Mouse (Mus musculus) MEL (cell line): ENCODE measurements around the gene Csmd2.

ENCODE experiments used
- CTCF ChIP-seq, 3 experiments: IDR thresholded peaks in 2 of 3; conservative IDR thresholded peaks in 1 of 3; 2 replicates each; pipeline ENCODE4 v1.5.1; 2011 to 2012; ENCODE audit warnings: low read length in 3 of 3, low read depth in 2 of 3, mild to moderate bottlenecking in 2 of 3, improper control_type of control experiment in 1 of 3, inconsistent platforms in 1 of 3, mixed read lengths in 1 of 3, moderate library complexity in 1 of 3; ENCODE audit not compliant: control insufficient read depth in 1 of 3, insufficient read depth in 1 of 3, poor library complexity in 1 of 3, severe bottlenecking in 1 of 3
- ELF1 ChIP-seq: IDR thresholded peaks from 2 replicates; pipeline ENCODE4 v1.6.1; 2014; ENCODE audit warnings: low read depth, mild to moderate bottlenecking, inconsistent platforms, low read length, improper control_type of control experiment, moderate library complexity
- MYB ChIP-seq: IDR thresholded peaks from 2 replicates; pipeline ENCODE4 v1.6.1; 2011; ENCODE audit warnings: mild to moderate bottlenecking, low read depth, low read length, improper control_type of control experiment
- POLR2A ChIP-seq, 2 experiments: IDR thresholded peaks; 2 replicates each; pipeline ENCODE4 v1.6.1; 2011 to 2012; ENCODE audit warnings: low read length in 2 of 2, mild to moderate bottlenecking in 2 of 2, control low read depth in 1 of 2, improper control_type of control experiment in 1 of 2, low read depth in 1 of 2, moderate library complexity in 1 of 2; ENCODE audit not compliant: control insufficient read depth in 1 of 2, insufficient read depth in 1 of 2, poor library complexity in 1 of 2
- ZNF384 ChIP-seq: IDR thresholded peaks from 2 replicates; pipeline ENCODE4 v1.6.1; 2012; ENCODE audit warnings: low read depth, mild to moderate bottlenecking, inconsistent platforms, low read length, improper control_type of control experiment

DNA sequence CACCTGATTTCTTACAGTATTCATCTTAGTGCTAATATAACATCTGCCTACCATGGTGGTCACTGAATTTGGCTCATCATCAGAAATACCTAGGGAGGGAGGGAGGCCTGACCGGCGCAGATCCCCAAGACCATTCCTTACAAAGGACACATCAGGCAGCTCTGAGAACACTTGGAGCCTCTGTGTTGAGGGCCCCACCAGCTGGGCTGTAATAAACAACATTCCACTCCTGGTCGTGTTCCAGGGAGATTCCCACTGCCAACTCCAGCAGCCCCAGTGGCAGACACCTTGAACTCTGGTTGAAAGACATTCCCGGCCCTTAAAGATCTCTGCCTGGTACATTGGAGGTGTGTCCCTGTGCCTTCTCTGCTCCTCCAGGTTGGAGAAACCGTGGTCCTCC lies 327.7 kb downstream of the Csmd2 start:
- no peak for TF ChIP-seq POLR2A (IDR thresholded peaks at IDR 0.05; ENCODE audit: control insufficient read depth in 1 of 2, insufficient read depth in 1 of 2, low read depth in 1 of 2, low read length in 2 of 2, poor library complexity in 1 of 2)
- TF ChIP-seq CTCF (IDR thresholded peaks at IDR 0.05 in 2 of 3, conservative IDR thresholded peaks at IDR 0.05 in 1 of 3; ENCODE audit: control insufficient read depth in 1 of 3, insufficient read depth in 1 of 3, low read depth in 2 of 3, low read length in 3 of 3, poor library complexity in 1 of 3, severe bottlenecking in 1 of 3), result no peak
- no peak for TF ChIP-seq ELF1
- TF ChIP-seq ZNF384, result no peak
- no peak for TF ChIP-seq MYB
